Mouse (Mus musculus) lung, postnatal 0 days (tissue): ENCODE measurements at regions not wholly inside any gene's neighbourhood (a gene's known extent, or its start where the extent isn't known, plus 50 kb on each side); places are given as distances from the start of the nearest gene placed in this dataset.

Experiments used
- CTCF ChIP-seq: IDR thresholded peaks from 2 replicates; pipeline ENCODE4 v1.5.1; 2016; ENCODE audit warnings: antibody characterized with exemption, mild to moderate bottlenecking
- EP300 ChIP-seq: IDR thresholded peaks from 2 replicates; pipeline ENCODE4 v1.6.1; 2016; ENCODE audit warnings: antibody characterized with exemption, mild to moderate bottlenecking, control low read depth

DNA sequence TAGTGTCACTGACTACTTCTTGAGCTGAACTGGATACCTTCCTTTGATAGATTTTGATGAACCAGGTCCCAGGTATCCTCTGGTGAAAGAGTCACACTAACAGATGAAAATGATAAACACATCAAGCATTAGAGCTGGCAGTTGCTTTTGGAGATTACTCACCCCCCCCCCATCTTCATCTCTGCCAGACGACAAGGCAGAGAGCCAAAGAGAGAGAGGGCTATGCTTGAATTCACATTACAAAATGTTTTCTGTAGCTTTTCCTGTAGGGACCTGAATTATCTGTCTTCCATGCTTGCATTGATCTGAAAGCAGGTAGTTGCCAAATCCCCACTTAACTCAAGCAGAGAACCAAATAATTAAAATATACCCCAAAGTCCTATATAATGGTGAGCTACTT, 525.3 kb downstream of the Gsdmc2 start:
- TF ChIP-seq CTCF (no peak), EP300 (no peak)
